Mouse (Mus musculus) thymus, adult 18-20 months (tissue): ENCODE results near the gene Wdr70.
A peak's percentile ranks its signal among the peaks of the same experiment; 100 is the strongest.

ENCODE experiments used
- DNase-seq, 2 experiments: peaks; one replicate each; pipeline ENCODE4 v3.0.0; 2022; ENCODE audit warnings: mixed read lengths in 2 of 2

Gene Wdr70

DNA sequence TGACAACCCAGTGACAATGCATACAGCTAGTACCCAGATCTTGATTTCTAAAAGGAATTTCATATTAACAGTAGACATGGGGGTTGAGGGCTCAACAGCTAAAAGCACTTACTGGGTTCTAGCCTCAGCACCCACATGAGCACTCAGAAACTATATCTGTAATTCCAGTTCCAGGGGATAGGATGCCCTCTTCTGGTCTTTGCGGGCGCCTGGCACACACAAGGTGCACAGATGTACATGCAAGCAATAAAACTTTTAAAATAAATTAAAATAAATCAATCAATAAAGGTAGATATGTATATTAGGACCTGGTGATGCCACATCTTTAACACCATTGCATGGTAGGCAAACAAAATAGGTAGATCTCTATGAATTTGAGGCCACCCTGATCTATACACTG is 71.5 kb downstream of the Wdr70 start:
- no peak for DNase-seq

DNA sequence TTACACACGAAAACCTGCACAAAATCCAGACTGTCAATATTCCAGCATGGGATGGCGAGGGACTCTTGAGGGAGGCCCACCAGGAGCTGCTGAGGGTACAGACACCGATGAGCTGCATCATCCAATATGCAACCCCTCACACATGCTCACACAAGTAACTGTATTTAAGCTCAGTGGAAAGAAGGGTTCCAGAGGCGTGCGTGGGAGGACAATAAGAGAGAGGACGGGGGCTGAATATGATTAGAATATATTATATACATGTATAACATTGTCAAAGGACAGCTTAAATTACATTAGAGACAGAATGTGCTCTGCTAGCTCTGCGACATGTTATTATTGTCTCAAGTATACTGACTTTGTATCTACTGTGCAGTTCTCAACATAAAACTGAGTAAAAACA is 87.6 kb downstream of the Wdr70 start:
- no peak for DNase-seq

- no peak for DNase-seq
Measured at GRCm38 (mm10) chr15:8007413-8007812, 91.6 kb downstream of the Wdr70 start.

DNA sequence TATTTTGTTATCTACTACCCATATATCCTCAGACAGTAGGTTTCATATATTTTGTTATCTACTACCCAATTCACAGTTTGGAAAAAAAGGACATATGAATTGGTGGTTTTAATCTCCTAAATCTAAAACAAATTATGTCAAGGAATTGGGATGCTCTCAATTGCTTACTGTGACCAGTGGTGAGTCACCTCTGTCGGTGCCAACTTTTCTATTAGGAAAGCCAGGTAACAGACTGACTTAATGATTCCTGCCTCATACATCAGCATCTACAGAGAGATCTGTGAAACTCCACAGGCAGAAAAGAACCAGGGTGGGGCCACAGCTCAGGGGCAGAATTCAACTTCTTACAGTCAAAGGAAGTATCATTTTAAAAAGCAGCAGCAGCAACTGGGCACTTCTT is 93.0 kb downstream of the Wdr70 start:
- no peak for DNase-seq

DNA sequence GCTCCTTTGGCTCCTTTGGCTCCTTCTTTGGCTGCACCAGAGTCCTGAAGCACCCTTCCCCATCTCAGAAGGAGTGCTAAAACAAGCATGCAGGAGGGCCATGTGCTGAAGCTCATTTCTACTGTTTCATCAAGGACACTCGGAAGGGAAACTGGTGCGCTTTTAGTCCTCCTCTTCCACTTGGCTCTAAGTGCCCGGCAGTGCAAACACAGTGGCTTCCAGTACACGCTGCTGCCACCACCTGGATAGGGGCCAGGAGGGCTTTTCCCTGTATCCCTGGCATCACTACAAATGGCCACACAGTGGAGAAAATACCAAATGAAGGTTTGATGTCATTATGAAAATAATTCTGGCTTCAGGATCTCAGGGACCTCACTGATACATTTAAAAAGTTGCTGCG is 93.5 kb downstream of the Wdr70 start:
- no peak for DNase-seq

GRCm38 (mm10) chr15:8003789-8004188 is 95.2 kb downstream of the Wdr70 start:
- DNase-seq, result no peak

- DNase-seq, result peak; percentile 6 to 20
Measured at GRCm38 (mm10) chr15:7998843-7999546, 100.0 kb downstream of the Wdr70 start.

DNA sequence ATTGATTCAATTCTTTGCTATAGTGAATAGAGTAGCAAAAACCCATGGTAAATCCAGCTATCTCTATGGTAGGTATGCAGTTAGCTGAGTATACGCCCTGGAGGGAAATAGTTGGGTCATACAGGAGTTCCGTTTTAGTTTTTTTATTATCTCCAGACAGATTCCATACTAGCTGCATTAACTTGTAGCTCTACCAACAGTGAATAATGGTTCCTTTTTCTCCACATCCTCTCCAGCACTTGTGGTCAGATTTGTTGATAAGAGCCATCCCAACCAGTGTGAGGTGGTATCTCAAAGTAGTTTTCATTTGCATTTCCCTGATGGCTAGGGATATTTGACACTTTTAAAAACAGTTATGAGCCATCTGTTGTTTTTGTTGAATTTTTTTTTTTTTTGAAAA is 100.9 kb downstream of the Wdr70 start:
- no peak for DNase-seq

DNA sequence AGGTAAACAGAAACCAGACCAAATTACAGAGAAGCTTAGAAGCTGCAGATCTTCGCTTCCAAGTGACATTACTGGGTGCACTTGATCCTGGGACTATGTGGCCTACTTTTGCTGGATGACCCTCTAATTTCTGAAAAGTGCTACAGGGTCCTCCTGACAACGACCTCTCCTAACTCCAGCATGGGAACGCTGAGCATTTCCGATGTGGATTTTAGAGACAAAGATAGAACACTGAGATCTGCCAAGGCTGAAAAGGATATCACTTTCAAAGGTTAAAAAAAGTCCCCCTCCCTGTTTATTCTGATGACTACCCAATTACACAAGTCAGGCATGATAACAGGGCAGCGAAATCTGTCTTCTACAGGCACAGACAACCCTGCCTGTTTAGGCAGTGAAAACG is 105.3 kb downstream of the Wdr70 start:
- no peak for DNase-seq

GRCm38 (mm10) chr15:7990101-7990500 is 108.9 kb downstream of the Wdr70 start:
- DNase-seq, result no peak

DNA sequence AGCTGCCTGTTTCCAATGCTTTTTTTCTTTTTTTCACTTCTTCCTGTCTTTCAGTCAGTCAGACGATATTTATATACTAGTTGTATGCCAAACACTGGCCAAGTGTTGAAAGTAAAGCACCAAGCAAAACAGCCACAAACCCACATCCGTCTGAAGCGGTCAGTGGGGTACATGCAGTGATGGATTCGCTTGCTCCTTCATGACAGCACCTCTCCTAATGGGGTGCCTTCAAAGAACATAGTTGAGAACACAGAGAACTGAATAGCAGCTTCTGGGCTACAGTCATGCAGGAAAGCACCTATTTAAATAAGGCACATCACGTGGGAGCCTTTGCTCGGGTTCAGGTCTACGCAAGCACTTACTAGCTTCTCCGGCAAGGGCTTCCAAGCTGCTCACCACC is 111.6 kb downstream of the Wdr70 start:
- DNase-seq, result no peak

DNA sequence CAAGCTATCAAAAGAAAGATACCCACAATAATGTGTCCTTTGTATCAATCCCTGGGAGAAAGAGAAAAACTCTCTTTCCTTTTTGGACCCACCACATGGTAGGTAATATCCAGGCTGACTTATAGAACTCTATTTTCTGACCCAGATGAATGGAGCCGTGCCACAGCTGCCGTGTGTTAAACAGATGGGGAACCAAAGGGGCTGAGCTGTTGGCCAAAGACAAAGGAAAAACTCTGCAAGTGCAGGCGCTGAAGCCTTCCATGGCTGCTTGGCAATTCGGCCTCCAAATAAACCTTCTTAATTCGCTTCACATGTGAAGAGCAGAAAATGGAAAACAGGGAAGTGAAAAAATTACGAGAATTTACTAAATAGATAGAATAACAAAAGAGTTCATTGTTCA is 112.7 kb downstream of the Wdr70 start:
- no peak for DNase-seq

GRCm38 (mm10) chr15:7978640-7979039 is 120.4 kb downstream of the Wdr70 start:
- no peak for DNase-seq

DNA sequence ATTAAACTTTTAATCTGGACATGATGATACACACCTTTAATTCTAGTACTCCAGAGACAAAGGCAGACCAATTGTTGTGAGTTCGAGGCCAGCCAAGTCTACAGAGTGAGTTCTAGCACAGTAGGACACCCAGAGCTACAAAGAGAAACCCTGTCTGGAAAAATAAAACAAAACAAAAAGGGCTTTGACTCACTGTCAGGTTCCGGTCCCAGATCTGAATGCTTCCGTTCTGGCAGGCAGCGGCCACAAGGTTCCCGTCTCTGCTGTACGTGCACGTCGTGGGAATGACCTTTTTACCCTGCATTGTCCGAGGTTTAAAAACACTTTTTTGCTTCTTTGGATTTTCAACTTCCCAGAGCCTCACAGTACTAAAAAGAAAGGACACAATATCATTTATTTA is 122.2 kb downstream of the Wdr70 start:
- DNase-seq, result no peak

DNA sequence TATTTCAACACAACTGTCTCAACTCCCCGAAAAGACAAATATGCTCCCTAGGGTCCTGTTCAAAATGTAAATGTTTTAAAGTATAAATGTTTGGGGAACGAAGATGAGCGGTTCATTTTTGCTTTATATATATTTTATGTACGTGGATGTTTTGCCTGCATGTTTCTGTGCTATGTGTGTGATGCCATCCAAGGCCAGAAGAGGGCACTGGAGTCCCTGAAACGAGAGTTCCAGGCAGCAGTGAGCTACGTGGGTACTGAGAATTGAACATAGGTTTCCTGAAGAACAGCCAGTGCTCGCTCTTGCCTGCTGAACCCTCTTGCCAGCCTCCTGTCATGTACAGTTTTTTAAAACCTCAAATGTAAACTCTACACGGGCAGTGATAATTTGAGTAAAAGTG is 124.6 kb downstream of the Wdr70 start:
- DNase-seq, result no peak

- no peak for DNase-seq
Measured at GRCm38 (mm10) chr15:7972528-7972927, 126.5 kb downstream of the Wdr70 start.

DNA sequence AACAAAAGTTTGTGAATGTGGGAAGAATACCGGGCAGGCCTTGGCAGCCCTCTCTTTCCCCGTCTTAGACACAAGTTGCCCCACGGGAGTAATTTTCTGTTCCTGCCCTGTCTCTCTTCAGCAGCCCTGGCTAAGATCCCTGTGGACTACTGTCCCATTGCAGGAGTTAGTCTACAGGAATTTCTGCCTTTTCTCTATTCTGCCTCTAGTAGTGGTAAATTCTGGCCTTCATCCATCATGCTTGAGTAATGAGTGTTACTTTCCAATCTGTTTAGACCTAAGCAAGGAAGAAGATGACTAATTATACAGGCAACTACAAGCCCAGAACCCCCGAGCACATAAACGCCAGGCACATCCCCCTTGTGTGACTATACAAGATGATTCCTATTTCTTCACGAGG is 136.2 kb downstream of the Wdr70 start:
- no peak for DNase-seq

DNA sequence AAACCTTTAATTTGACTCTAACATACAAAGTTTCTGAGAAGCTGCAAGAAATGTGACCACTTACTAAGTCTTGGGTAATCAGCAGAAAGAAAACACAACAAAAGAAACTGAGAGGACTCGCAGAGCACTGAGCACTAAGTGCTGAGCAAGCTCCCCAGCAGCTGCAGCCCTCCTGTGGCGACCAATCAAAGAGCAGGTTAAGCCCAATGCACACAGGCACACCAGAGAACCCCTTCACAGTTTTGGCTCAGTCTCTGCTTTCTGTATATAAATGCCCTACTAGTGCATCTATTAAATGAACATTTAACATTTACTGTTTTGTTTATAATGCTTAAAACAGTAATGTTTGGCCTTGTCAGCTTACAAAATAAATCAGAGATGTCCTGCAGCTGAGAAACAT is 137.5 kb downstream of the Wdr70 start:
- DNase-seq, result no peak

DNA sequence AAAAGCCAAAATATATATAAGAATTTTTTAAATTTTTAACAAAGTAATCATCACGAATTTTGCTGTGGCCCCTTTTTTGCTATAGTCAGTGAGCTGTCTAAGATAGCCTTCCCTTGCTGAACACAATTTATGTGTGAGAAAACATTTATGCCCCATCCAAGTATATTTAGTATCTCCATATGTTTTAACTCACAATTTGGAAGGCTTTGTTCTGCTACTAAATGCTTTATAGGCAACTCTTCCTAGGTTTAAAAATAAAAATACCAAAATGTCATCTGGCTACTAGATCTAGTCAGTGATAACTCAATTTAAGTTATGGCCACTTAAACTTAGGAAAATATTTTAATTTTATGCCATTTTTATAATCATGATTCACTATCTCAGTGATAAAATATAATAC is 142.1 kb downstream of the Wdr70 start:
- no peak for DNase-seq

GRCm38 (mm10) chr15:7950561-7950960 is 148.4 kb downstream of the Wdr70 start:
- DNase-seq, result no peak

DNA sequence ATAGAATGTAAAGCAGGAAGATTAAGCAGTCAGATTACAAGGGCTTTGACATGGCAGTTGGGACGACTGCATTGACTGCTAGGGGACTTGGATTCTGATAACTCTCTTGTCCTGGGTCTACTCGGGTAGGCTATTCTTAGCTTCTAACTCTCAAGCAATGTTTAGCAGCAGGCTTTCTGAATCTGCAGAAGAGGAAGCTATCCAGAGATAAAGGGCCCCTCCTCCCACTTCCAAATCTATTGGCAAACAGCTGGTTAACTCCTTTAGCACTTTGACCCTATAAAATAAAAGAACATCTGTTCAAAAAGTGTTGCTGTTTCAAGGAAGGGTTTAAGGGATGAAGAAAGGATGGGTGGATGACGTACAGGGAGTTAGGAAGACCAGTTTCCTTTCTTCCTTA is 157.3 kb downstream of the Wdr70 start:
- no peak for DNase-seq

DNA sequence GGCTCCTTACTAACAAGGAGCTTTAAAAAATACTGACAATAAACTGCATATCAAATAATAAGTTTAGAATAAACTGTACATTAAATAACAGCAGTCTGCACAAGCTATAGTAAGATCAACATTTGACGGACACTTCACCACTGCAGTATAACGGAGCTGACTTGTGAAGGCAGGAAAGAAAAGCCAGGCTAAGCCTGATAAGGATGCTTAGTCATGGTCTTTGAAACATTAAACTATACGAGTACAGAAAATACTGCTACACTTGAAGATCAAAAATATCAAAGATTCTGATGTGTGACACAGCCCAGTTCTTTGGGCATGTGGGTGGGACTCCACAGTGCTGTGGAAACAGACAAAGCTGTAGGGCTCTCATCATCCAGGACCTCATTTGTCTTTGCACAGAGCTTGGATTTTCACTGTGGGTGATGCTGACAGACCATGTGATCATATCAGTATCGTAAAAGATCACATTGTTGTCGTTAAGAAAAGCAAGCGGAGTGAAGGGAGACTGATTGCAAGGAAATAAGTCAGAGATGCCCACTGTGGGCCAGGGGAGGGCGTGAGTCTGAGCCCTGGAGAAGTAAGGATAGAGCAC is 163.3 kb downstream of the Wdr70 start:
- DNase-seq, result no peak

- DNase-seq, result no peak
Measured at GRCm38 (mm10) chr15:7934580-7934979, 164.4 kb downstream of the Wdr70 start.

DNA sequence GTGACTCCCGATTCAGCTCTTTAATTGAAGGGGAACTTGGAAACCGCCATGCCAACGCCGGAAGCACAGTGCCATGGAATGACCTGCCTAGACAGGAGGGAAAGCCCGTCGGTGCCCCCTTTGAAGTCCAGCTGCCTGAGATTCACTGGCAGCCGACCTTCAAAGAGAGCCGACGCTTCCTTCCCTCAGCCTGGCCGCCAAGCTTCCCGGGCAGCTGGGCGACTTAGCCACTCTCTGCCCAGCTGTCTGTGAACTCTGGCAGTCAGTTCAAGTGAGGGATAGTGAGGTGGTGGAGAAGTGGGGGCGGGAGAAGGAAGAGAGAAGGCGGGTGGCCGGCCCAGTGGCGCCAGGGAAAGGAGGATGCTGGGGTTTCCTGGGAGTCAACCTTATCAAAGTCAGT is 164.9 kb downstream of the Wdr70 start:
- no peak for DNase-seq

GRCm38 (mm10) chr15:7931605-7932008 is 167.4 kb downstream of the Wdr70 start:
- peak; percentile 3 to 5 for DNase-seq
